Mouse (Mus musculus) 416B (cell line): ENCODE data around the gene BC005561.
"Not testable (repeated sequence)": the region's sequence is repeated elsewhere in the genome, so short reads cannot be mapped to it uniquely, and the experiment has no call there.

Experiments used
- DNase-seq: peaks from one replicate; pipeline ENCODE4 v3.0.0; 2011; ENCODE audit warnings: low read depth

BC005561 gene

DNA sequence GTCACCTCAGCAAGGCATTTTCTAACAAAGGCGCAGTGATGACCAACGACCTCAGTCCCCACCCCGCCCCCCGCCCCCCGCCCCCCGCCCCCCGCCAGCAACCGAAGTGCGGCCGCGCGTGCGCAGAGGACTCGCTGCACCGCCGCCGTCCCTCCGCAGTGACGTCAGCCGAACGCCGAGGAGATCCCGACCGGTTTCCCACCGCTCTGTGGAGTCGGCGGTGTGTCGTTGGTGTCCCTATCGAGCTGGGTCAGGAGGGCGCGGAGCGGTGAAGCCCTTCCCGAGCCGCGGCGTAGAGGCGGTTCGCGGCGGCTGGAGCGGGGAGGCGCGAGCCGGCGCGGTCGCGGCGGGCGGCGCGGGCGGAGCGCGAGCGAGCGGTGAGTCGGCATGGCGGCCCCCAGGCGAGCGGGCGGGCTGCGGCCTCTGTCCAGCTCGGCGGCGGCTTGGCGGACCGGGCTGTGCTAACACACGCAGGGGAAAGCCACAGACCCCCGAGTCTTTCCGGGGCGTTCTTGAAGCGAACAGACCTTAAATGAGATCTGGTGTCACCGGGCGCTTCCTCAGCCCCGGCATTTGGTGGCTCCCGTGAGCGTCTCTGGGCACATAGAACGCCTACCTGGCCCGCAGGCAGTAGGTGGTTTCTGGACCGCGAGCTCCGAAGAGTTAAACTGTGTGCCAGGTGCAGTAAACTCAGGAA lies at the start of gene BC005561:
Gene BC005561, plus strand, starts transcription at position 158 of the 697 bp plus-strand sequence.
- DNase-seq, result peak; percentile 75

DNA sequence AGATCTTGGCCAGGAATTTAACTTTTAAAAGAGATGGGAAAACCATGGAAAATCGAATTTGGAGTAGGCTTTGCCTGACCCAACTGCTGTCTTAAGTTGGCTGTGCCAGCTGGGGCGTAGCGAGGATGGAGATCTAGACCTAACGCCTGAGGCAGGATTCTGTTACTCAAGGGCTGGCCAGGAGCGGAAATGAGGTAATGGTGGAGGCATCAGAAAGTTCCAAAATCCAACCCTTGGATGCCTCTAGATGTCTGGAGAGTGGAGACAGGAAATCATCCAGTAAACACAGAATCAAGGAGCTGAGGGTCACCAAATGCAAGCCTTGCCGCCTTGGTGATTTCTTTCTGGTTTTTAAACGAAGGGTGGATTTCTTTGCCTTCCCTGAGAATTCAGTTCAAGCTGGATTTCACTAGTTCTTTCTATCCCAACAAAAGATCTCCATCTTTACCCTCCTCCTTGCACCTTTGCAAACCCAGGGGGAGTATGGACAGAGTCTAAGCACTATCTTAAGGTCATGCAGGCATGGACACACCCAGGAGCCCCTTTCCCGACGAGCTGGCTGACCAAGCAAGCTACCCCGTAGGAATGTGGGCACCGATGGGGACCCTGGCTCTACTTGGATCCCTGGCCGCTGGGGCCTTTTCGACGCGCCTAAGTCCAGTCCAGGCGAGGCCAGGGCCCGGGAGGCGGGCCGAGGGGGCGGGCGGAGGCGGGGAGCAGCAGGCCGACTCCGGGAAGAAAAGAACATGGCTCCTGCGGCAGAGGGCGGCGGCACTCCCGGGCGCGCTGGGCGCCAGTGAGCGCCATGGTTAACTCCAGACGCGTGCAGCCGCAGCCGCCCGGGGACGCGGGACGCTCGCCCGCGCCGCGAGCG lies 49.1 kb upstream of the BC005561 start, which contains the start of gene Pkd2:
Gene Pkd2, plus strand, starts transcription at position 619 of the 874 bp plus-strand sequence.
- DNase-seq, result peak; percentile 56

DNA sequence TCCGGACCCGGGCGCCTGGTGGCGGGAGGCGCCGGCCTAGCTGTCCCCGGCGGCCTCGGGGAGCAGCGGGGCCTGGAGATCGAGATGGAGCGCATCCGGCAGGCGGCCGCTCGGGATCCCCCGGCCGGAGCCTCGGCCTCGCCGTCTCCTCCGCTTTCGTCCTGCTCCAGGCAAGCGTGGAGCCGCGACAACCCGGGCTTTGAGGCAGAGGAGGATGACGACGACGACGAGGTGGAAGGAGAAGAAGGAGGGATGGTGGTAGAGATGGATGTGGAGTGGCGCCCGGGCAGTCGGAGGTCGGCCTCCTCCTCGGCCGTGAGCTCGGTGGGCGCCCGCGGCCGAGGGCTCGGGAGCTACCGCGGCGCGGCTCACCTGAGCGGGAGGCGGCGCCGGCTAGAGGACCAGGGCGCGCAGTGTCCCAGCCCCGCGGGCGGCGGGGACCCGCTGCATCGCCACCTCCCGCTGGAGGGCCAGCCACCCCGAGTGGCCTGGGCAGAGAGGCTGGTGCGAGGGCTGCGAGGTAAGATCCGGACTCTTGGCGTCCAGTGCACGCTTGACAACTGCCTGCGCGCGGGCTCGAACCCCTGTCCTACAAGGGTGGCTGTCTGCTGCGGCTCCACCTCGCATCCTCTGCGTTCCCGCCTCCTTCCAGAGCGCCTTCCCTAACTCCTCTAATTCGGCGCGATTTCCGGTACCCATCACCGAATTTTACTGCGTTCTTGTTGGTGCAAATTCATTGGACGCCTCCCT lies 48.3 kb upstream of the BC005561 start:
- no peak for DNase-seq

DNA sequence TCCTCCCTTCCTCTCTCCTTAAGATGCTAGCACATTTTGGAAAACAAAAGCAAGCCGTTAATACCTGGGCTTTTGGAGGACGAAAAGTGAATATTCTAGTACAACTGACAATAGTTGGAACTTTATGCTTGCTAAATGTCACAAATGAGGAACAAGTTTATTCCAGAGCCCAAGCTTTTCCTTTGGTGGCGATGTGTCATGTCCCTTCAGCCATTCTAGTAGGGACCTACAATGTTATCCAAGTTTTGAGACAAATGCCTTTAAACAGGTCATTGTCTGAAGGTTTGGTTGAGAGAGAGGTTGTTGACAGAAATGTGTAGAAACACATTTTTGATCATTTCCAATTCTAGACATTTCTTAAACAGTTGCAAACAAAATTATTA lies 47.7 kb upstream of the BC005561 start:
- DNase-seq, result no peak

DNA sequence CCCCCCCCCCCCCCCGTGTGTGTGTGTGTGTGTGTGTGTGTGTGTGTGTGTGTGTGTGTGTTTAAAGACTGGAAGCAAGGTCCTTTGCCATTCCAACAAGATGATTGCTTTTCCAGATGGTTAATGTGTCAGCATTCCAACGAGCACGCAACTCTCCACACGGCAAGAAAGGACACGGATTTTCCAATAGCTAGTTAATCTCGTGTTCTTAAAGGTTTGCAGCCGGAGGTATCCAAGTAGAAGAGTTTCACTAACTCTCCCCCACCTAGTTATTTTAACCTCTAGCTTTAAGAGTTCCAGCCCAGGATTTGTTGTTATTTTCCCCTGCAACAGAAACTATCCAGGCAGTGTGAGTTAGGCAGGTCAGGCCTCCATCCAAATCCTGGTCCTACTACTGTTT lies 47.3 kb upstream of the BC005561 start:
- DNase-seq, result no peak

DNA sequence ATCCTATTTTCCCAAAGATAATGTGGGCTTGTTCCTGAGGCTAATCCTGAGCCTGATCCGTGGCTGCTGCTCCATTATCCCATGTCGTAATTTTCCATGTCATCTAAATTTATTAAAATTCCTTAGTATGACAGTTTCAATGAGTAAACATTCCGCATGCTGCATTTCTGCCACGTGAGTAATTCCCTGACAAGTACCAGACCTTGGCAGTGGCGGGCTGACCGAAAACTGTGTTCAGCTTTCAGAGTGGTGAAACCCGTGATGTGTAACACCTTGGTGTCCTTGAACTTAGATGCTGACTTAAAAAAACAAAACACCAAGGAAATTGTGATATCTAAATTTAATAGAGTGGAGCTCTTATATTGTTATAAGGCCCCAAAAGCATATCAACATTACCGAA lies 42.9 kb upstream of the BC005561 start:
- no peak for DNase-seq

DNA sequence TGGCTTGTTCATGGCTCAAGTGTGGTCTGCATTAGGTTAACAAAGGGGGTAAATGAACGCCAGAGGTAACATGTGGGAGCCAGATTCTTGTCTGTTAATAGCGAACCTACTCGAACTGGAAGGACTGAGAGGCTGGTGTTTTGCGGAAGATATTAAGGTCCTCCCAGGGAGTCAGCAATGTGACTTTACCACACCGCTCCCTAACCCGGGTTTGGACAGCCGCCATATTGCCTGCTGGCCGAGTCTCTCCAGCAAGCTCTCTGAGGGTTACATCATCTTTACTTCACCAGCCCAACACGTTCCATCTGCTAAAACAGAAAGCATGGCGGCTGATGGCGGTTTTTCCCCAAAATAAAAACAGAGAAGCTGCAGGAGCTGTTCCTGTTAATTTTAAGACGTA lies 42.4 kb upstream of the BC005561 start:
- DNase-seq, result no peak

DNA sequence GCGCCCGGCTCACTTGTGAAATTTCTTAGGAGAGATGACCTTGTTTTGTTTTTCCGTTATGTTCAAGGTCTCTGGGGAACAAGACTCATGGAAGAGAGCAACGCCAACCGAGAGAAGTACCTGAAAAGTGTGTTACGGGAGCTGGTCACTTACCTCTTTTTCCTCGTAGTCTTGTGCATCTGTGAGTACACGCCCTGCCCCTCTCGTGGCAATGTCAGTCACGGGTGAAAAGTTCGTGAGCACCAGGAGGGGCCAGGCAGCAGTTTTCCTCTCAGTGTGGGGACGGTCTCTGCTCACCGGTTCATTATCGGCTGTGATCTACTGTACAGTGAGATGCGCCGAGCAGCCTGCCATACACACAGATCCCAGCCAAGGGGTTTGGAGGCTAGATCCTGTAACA lies 41.3 kb upstream of the BC005561 start:
- no peak for DNase-seq

DNA sequence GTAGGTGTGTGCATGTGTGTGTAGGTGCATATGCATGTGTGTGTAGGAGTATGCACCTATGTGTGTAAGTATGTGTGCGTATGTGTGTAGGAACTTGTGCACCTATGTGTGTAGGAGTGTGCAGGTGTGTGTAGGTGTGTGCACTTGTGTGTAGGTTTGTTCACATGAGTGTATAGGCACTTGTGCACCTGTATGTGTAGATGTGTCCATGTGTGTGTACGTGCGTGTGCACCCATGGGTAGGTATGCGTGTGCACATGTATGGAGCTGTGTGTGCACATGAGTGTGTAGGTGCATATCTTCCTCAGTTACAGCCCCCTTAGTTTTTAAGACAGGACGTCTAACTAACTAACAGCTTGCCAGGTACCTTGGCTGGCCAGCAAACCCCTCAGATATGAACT lies 39.6 kb upstream of the BC005561 start:
- DNase-seq, result no peak

DNA sequence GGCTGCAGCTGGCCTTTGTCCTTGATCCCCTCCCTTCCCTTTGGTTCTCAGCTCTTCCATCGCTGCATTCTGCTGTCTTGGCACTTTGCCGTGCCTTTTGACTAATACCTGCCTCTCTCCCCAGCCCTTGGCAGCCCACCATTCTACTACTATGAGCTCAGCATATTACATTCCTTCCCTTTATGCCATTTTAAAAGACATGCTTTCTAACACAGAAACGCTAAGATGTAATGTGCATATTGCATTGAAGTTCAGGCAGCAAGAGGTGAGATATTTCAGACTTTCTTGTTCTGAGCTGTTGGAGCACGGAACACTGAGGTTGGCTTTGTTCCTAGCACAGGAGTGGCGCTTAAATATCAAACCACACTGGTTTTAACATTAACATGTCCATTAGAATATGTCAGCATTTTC lies 37.2 kb upstream of the BC005561 start:
- DNase-seq, result no peak

DNA sequence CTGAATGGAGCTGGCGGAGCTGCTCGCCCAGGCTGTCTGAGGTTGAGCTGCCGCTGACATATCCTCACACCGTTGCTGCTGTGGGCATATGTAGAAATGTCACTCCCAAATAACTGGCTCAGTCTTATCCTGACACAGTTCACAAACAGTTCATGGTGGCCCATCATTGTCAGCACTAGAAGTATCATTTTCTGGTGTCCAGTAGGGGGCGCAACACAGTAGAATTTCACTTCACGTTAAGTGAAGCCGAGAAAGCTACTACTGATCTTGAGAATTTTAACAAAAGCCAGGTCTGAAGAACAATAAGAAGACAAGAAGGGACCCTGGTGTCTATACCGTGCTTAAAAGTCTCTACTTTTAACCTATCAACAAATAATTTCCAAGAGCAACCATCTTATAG lies 35.8 kb upstream of the BC005561 start:
- DNase-seq, result peak; percentile 54

DNA sequence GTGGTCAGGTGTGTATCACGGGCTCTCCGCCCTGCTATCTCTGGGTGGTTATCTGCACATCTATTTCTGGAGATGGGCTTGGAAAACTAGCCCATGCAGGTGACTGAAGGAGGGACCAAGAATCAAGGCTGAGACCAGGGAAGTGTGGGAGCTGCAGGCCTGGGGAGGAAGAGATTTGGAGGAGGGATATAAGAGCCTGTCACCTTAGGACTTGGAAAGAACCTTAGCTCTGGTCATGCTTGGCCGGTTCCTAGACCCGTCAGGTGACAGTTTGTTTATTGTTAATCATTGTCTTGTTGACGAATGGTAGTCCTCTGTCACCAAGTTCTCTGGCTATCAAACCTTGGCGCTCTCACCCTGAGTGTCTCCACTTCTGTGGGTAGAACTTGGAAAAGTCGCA lies 27.8 kb upstream of the BC005561 start:
- DNase-seq, result no peak

DNA sequence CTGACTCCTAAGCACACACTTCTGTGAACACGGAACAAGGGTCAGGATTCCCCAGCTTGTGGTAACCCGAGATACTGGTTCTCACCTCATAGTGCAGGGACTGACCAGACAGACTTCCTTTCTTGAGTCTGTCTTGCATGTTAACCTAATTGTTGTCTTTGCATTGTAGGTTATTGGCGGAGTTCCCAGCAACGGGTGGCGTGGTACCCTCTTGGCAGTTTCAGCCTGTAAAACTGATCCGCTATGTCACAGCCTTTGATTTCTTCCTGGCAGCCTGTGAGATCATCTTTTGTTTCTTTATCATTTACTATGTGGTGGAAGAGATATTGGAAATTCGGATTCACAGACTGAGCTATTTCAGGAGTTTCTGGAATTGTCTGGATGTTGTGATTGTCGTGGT lies 25.3 kb upstream of the BC005561 start:
- no peak for DNase-seq

DNA sequence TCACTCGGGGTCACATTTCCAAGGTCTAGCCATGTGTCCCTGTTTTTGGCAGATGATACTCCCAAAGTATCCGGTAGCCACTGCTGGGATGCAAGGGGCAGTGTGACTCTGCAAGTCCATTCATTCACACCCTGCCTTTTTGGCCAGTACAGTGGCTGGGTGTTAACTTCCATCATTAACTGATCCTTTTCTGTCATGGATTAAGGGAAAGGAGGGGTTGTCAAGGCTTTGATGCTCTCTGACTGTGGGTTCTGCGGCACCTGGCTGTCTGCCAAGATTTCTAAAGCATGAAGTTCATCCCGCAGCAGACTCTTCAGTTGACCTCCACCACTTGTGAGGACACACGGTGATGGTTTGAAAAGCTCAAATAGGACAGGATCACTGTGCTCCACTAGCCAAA lies 16.6 kb upstream of the BC005561 start:
- no peak for DNase-seq

DNA sequence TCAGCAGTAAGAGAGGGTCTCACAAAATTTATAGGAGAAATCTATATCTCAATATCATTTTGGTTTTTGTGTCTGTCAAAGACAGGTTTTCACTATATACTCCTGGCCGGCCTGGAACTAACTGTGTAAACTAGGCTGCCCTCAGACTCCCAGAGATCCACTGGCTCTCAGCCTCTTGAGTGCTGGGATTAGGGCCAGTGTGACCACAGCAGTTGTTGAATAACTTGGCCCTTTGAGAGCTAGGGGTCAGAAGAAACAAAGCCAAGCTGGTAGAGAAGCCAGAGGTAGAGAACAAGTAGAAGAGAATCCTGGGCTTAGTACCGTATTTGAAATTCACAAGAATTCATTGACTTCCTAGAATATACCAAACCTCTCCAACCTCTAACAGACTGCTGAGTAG lies 3.3 kb upstream of the BC005561 start:
- no peak for DNase-seq

DNA sequence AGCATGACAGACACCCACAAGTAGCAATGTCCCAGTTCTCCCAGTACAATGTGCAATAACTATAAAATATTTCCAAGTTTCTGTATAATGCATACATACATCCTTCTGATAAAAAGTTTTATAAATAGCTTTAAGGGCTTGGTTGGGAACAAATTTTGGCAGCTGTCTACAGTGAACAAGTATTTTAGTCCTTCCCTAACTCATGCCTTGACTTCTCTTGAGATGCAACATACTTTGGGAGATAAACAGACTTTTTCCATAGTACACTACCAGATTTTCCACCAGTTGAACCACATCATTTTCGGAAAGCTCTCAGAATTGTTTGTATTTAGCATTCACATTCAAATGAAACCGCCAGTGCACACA lies 340 bp upstream of the BC005561 start:
- no peak for DNase-seq

DNA sequence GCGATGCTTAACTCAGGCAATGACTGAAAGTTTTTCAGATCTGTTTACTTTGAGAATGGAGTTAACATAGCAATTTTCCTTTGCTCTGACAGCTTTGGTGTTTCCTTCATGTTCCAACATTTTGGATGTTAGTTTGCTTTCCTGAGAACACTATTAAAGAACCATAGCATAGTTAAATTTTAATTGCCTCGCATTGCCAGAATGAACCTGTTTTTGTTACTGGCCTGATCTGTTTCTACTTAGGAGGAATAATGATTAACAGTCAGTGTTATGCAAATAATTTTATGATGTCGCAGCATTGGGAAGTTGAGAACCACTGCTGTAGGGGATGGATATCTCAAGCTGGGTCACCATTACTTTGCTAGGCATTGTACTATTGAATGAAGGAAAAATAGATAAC lies 3.1 kb downstream of the BC005561 start:
- no peak for DNase-seq

DNA sequence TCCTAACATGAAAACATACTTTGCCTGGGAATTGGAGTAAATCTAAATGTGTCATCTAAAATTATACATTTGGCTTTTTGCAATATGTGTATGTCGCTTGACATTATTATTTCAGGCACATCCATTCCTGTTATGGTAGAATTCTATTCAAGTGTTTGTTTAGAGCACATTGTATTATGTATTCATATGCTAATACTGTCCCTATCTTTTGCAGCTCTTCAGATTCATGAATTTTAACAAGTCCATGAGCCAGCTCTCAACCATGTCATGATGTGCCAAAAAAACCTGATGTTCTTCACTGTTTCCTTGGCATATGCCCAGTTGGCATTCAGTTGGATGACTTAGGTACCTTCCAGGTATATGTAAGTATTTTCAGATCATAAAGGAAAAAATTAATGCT lies 30.5 kb downstream of the BC005561 start:
- DNase-seq, result no peak

DNA sequence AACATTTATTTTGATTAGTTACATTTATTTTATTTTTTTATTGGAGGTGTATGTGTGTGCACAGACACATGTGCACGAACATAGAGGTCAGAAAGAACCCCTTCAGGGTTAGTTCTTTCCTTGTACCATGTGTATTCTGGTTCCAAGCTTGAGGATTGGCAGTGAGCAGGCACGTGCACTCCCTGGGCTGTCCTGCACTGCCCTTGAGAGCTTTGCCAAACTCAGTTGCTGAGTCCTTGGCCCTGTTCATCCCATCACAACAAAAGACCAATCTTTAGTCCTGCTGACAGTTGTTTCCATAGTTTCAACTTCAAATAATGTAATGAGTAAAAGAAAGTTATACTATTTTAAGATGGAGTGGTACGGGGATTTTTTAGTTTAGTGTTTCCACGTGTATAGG lies 31.2 kb downstream of the BC005561 start:
- DNase-seq, result no peak

DNA sequence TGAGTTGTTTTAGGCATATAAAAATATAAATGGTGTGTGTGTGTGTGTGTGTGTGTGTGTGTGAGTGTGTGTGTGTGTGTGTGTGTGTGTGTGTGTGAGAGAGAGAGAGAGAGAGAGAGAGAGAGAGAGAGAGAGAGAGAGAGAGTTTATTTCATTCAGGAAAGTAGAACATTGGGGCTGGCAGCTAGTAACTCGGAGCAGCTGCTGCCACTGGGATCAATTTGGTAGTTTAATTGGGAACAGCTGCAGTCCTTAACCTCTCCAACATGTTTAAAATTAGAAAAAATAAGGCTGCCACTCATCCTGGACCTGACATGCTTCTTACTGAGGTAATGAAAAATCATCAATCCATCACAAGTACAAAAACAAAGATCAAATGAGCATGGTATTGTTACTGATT lies 59.9 kb downstream of the BC005561 start:
- DNase-seq, result not testable (repeated sequence)

DNA sequence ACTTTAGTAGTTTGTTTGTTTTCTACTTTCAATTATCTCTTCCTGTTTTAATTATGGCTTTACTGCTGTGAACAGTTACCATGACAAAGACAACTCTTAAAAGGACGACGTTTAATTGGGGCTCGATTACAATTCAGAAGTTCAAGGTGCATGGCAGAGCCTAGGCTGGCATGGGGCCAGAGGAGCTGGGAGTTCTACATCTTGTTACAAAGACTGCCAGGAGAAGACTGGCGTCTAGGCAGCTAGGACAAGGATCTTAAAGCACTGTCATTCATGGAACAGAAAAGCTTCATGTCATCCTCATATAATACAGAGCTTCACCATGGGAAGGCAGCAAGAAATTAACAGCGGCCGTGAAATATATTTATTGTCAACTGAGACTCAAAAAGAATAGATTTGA lies 62.6 kb downstream of the BC005561 start:
- DNase-seq, result no peak

DNA sequence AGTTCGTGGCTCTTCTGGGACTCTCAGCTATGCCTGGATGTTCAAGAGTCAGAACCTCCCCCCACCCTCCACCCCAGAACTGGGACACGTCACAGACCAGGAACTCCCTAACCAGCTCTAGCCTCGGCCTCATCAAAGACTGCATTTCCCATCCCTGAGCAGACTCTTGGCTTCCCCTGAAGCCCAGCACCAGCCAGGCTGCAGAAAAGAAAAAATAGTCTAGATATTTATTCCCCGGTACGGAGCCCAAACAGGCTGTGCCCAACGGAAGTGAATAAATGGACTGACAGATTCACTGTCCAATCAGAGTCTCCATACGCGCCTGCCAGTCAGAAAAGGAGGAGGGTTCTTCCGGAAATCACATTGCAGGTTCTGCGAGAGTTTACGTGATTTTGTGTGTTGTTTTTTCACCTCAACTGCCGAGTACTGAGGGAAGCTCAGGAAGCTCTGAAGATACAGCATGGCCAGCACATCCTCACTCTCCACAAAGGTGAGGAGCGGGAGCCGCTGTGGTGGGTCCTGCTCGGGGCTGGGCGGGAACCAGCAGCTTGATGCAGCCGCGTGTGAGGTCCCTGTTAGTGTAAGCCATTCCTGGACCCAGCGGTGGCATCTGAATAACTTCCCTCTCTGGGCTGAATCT lies 63.2 kb downstream of the BC005561 start:
- DNase-seq, result peak; percentile 83
